Mouse (Mus musculus) T-helper 2 cell (primary cell): ENCODE data around the gene Zfp62.

Experiments
- in situ Hi-C: fragments of 300-600 bp; cut with MboI, MseI; formaldehyde crosslinking; loops from one replicate; pipeline ENCODE4 v1.15.1; 2025; ENCODE audit warnings: high pct_unique_total_duplicates

Gene Zfp62

DNA sequence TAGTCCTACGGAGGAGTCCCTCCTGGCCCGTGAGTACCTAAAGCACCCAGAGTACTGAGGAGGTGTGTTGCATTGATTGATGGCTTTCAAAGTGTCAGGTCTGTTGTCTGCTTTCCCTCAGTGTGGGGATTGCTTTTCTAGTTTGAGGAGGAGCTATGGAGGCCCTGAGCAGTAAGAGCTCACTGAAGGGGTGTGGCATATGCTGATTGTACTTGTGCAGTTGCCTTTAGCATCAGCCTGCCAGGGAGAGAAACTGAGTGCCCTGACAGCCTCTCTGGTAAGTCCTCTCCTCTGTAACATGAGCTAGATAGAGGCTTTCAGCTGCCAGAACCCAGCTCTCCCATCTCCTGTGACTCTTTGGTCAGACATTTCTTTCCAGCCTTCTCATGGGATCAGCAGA is 44.2 kb downstream of the Zfp62 start:
- in situ Hi-C loops = loop anchor here (5.0 kb wide), 1 partner anchor 445 kb away; the partner anchor contains the start of gene Rack1

DNA sequence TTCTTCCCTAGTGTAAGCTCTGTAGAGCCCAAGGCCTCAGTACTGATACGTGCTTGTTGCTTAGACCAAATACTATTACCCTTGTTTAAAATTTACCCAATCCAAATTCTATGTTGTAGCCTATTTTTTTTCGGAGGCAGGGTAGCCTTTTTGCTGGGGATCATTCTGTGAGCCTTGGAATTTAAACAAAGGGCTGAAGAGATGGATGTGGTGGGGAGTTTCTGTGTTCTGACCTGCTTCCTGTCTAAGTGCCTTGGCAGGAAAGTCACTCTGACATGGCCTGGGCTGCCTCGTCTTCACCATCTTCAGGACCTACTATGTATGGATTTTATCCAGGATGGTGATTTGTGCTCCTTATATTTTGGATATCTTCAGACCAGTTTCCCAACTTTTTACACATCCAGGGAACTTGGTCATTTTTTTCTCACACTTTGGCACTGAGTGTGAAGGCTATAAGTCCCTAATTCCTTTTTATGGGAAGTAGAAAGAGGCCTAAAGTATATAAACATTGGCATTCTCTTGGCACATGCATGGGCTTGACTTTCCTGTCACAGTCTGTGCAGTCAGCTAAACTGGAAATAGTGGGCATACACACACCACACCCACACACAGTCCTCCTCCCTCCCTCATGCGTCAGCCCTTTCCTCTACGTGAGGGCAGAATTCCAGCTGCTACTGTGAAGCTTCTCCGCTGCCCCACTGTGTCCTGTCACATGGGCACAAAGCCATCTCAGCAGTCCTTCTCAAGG is 45.3 kb downstream of the Zfp62 start:
- in situ Hi-C loops = loop anchor here (5.0 kb wide), 1 partner anchor 446 kb away; the partner anchor contains the start of gene Rack1

DNA sequence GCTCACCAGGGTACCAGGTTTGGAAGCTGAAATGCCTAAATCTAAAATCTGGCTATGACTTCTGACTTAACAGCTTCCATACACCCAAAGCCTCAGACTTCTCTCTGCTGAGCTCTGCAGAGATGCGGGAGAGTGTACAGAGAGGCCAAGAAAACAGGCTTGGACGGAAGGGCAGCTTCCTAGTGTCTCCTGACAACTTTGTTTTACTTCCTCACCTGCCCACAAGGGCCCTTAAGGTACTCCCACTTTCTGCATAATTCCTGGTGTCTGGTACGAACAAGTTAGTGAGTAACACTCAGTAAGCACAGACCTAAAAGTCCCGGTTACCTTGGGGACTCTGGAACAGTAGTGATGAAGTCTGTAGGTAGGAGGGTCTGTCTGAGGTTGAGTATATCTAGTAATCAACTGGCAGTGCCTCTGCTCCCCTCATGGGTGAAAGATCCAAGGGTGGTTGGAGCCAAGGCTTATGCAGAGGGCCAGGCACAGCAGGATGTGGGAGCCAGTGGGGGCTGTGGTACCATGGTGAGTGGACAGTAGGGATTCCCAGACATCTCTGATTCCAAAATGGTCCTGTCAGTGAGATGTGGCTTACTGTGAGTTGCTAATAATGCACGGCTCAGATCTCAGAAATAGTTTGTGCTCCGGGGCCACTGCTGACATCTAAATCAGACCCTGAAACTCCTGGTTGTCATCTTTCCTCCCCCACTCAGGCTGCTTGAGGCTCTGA is 46.0 kb downstream of the Zfp62 start:
- in situ Hi-C loops = loop anchor here (5.0 kb wide), 1 partner anchor 447 kb away; the partner anchor contains the start of gene Rack1

DNA sequence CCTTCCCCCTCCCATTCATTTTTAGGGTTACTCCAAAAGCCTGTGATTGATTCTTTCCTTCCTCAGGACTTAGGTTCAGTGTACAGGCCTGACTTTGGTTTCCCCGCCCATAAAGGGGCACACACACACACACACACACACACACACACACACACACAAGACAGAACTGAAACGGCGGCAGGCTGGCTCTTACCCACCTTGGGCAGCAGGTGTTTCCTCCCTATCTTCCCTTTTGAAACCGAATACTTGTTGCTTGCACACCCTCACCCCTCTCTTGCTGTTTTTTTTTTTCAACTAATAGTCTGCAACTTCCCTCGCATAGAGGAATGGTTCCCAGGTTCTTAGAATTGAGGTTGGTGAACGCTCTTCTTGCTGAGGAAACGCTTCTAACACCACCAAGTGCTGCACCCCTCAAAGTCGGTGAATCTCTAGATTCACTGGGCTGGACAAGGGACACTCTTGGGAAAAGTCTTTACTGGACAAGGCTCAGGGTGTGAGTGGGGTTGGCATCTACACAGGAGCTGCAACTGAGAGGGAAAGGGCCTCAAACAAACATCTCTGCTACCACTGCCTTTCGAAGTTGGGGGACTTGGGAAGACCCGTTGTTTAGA is 46.8 kb downstream of the Zfp62 start:
- in situ Hi-C loops = loop anchor here (5.0 to 10.0 kb wide), 3 partner anchors 448 to 945 kb away; partner anchors contain the start of genes Rack1 and Rnf130

DNA sequence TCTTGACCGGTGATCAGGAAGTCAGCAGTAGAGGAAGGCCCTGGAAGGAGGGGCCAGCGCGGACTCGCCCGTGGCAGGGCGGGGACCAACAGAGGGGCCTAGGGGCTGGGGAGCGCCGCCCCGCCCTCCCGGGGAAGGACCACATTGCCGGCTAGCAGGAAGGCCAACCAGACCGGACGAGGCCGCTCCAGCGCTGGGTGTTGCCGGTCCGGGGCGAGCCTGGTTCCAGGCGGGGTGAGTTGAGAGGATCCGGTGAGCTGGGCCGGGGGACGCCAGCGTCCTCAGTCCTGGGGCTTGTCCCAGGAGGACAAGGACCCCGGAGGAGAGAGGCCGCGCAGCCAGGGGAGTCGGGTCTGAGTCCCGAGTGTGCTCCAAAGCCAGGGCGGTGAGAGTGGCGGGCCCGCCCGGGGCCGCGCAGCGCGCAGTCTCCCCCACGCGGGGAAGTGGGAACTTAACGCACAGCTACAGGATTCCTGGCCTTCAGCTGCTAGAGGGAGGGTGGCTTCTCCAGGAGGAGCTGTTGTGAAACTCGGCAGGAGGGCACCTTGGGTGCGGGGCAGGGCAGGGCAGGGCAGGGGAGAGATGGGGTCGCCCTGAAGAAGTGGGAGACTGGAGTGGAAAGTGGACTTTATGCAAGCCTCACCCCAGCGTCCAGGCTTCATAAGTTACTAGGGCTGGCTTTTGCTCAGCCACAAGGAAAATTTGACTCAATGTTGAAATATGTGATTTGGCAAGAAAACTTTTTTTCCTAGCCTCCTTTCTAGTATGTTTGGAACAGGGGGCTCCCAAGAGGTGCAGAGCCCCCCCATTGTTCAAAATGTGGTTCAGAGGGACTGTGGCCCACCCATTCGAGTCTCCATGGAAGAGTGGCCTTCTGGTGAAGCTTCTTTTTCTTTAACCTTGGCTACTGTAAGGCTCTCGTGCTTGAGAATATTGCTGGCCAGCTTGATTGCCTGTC is 47.6 kb downstream of the Zfp62 start:
- in situ Hi-C loops = loop anchor here (10.0 kb wide), 2 partner anchors 774 to 944 kb away; partner anchors contain the start of gene Rnf130

DNA sequence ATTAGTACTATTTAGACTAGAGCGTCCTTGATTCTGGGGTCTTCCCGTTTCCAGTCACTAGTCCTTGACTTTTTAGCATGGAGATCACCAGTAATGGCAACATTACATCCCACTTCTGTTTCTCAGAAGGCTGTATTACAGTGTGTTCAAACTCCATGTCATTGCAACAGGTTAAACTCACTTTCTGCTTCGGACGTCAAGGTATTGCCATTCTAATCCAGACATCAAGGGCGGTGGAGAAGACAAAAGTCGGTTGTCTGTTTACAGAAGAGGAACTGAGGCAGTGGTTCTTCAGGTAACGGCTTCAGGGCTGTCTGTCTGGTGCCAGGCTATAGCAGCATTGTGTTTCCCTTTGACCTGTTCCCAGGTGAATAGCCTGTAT is 48.3 kb downstream of the Zfp62 start:
- in situ Hi-C loops = loop anchor here (10.0 kb wide), 2 partner anchors 773 to 943 kb away; partner anchors contain the start of gene Rnf130

DNA sequence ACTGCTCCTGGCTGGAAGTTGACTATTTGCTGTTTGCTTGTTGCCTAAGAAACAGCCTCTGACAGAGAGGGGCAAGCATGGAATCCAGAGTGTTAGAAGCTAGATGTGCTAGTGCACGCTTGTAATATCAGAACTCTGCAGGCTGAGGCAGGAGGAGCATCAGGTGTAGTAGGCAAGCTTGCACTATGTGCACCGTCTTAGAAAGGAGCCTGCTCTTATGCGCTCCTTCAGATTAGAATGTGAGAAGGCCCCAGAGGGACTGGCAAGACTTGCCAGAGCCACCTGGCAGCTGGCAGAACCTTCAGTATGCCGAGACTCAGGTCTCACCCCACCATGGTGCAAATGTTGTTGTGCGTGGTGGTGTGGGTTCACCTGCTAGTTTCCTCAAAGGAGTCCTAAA is 49.0 kb downstream of the Zfp62 start:
- in situ Hi-C loops = loop anchor here (10.0 kb wide), 2 partner anchors 773 to 943 kb away; partner anchors contain the start of gene Rnf130

DNA sequence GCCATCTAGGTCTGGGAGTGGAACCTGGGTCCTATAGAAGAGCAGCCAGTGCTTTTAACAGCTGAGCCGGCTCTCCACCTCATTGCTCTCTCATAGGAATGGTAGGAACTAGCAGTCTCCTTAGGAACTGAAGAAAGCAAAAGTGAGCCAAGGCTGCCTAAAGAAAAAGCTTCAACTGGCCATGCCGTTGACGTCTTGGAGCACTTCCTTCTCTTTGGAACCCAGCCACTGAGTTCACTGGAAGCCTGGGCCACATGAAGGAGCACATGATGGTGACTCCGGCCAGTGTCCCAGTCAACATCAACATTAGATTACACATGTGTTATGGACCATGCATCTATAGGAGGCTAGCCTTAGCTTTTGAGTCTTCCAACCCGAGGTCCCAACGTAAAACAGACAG is 49.9 kb downstream of the Zfp62 start:
- in situ Hi-C loops = loop anchor here (10.0 kb wide), 2 partner anchors 772 to 942 kb away; partner anchors contain the start of gene Rnf130

DNA sequence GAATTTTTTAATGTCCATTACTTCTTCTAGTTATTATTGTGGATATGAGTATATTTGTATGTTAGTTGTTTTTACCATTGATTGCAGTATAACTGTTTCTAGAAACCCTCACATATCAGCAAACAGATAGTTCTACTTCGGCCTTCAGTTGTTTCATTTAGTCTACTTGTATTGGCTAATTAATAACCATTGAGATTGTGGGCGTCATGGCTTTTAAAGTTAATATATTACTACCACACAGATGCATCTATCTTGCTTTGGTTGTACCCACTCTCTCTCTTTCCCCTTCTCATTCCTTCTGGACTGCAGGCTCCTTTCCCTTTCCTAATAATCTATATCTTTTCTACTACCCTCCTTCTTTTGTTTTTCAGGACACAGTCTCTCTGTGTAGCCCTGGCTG is 56.2 kb downstream of the Zfp62 start:
- in situ Hi-C loops = loop anchor here (10.0 kb wide), 2 partner anchors 766 to 936 kb away; partner anchors contain the start of gene Rnf130

DNA sequence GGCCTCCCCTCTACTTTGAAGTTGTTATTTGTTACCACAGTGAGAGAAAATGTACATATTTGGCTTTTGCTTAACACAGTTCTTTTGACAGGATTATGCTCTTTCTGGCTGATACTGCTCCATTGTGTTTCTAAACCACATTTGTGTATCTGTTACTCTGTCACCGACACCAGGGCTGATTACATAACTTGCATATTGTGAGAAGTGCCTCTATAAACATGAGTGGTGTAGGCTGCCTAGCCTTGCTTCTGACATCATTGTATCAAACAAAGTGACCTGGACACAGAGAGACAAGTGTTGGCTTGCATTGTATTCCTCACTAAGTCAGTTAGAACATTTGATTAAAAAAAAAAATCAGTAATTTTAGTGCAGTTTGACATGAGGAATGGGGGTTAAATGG is 56.7 kb downstream of the Zfp62 start:
- in situ Hi-C loops = loop anchor here (5.0 to 10.0 kb wide), 3 partner anchors 58 to 935 kb away; partner anchors contain the start of genes Rnf130 and Zfp62

DNA sequence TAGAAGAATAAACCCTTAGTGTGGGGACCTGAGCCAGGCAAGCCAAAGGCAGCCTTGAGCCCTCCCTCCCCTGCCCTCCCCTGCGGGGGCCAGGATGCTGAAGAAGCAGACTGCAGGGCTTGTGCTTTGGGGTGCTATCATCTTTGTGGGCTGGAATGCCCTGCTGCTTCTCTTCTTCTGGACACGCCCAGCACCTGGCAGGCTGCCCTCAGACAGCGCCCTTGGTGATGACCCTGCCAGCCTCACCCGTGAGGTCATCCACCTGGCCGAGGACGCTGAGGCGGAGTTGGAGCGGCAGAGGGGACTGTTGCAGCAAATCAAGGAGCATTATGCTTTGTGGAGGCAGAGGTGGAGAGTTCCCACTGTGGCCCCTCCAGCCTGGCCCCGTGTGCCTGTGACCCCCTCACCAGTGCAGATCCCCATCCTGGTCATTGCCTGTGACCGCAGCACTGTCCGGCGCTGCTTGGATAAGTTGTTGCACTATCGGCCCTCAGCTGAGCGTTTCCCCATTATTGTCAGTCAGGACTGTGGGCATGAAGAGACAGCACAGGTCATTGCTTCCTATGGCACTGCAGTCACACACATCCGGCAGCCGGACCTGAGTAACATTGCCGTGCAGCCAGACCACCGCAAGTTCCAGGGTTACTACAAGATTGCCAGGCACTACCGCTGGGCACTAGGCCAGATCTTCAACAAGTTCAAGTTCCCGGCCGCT is 57.7 kb downstream of the Zfp62 start:
- in situ Hi-C loops = loop anchor here (5.0 kb wide), 1 partner anchor 58 kb away; the partner anchor contains the start of gene Zfp62

DNA sequence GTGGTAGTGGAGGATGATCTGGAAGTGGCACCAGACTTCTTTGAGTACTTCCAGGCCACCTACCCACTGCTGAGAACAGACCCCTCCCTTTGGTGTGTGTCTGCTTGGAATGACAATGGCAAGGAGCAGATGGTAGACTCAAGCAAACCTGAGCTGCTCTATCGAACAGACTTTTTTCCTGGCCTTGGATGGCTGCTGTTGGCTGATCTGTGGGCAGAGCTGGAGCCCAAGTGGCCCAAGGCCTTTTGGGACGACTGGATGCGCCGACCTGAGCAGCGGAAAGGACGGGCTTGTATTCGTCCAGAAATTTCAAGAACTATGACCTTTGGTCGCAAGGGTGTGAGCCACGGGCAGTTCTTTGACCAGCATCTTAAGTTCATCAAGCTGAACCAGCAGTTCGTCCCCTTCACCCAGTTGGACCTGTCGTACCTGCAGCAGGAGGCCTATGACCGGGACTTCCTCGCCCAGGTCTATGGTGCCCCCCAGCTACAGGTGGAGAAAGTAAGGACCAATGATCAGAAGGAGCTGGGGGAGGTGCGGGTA is 58.3 kb downstream of the Zfp62 start:
- in situ Hi-C loops = loop anchor here (5.0 kb wide), 1 partner anchor 59 kb away; the partner anchor contains the start of gene Zfp62

DNA sequence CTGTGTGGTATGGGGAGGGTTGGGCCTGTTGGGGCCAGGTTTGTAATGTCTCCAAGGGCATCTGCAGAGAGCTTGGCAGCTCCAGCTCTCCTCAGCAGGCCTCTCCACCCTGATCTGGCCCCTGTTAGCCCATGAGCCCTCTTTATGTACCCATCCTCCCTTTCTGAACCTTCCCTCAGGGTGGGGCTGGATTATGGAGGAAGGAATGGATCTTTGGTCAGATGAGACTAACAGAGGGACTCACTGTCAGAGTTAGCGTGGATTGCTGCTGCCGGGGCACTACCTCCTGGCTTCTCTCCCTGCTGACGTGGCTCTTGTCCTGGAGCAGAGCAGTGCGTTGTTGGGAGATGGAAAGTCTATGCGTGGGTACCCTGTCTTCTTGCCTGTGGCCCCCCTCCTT is 59.2 kb downstream of the Zfp62 start:
- in situ Hi-C loops = loop anchor here (5.0 kb wide), 1 partner anchor 60 kb away; the partner anchor contains the start of gene Zfp62

DNA sequence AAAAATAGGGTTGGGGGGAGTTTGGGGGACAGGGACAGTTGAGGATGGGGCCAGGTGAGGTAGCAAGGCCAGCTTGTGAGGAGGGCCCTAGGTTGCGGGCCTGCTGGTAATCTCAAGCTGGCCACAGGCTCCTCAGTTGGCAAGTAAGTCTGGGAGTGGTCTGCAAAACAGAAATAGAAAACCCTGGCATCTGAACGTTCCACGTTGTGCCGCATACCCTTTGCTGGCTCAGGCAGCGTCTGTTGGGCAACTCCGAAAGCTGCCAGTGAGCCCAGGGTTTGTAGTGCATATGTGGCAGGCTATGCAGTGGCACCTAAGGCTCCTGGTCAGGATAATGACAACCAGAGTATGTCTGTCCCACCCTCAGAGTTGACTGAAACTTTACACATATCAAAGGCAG is 60.1 kb downstream of the Zfp62 start:
- in situ Hi-C loops = loop anchor here (5.0 kb wide), 1 partner anchor 61 kb away; the partner anchor contains the start of gene Zfp62

DNA sequence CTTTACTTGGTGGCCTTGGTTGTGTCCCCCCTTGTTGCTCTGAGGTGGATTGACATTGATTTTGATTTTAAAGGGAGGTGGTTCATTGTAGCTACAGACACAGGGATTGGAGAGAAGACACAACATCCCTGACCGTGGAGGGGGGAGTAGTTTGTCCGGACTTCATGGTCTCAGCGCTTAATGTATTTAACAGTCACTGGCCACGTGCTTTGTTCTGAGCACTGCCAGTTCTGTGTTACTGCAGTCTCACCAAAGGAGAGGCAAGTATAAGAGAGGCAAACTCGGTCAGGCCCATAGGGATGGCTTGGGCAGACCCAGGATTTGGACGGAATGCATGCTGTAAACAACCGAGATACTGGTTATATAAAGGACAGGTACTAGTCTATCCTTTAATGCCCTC is 61.0 kb downstream of the Zfp62 start:
- in situ Hi-C loops = loop anchor here (5.0 kb wide), 1 partner anchor 62 kb away; the partner anchor contains the start of gene Zfp62

DNA sequence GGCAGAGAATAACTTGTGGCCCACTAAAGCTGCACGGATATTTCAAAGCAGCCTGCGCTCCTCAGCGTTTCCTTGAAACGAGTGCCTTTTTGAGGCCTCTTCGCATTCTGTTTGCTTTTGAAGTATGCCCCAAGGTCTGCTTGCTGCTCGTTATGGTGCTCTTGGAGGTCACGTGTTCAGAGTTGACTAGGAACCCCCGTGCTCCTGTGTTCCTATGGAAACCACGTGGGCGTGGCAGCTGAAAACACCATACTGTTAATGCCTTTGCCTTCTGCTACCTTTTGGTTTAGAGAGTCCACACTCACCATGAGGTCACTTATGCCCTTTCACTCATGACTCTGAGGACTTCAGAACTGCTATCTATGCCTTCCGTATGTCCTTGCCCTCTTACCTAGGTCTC is 61.5 kb downstream of the Zfp62 start:
- in situ Hi-C loops = loop anchor here (5.0 kb wide), 2 partner anchors 62 to 392 kb away; partner anchors contain the start of genes Irgm1 and Zfp62

DNA sequence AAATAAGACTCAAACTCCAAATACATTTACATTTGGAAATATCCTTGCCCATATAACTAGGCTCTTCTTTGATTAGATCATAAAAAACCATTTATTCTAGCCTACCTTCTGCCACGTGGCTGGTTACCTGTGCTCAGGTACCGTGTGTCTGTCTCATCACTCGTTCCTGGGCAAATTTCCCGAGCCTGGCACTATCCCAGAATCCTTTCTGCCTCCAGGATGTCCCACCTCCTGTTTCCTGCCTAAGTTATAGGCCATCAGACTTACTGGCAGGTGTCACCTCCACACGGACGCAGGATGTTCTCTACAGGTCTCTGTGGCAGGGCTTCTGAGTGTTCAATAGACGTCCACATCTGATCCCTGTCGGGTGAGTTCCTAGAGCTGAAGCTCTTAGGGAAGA is 62.0 kb downstream of the Zfp62 start:
- in situ Hi-C loops = loop anchor here (5.0 kb wide), 1 partner anchor 393 kb away; the partner anchor contains the start of gene Irgm1

DNA sequence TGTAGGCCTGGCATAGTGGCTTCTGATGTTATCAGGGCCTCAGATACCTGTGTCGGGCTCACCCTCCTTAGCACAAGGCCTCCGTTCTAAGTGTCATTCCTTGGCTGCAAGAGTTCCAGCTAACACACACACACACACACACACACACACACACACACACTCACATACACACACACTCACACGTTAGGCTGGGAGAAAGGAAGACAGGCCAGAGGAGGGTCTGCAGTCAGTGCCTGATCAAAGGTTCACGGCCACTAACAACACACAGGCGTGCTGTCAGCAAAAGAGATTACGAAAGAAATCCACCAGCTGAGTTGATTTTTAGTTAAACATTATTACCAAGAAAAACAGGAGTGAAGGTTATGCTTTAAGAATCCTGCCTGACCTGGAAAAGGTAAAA is 63.6 kb downstream of the Zfp62 start:
- in situ Hi-C loops = loop anchor here (5.0 kb wide), 1 partner anchor 394 kb away; the partner anchor contains the start of gene Irgm1

DNA sequence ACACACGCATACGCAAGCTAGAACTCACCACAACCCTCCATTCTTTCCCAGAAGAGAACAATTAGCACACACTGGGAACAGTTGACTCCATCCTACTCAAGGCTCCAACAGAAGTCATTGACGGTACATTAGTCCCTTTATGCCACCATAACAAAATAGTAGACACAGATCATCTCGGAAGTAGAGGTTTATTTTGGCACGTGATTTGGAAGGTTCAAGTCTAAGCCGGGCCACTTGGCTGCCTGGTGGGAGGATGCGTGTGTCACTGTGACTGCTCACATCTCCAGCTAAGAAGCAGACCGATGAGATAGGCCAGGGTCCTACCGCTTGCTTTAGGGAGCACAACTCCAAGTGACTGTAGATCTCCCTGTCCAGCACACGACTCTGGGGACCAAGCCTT is 64.2 kb downstream of the Zfp62 start:
- in situ Hi-C loops = loop anchor here (5.0 kb wide), 1 partner anchor 395 kb away; the partner anchor contains the start of gene Irgm1
